Mouse (Mus musculus): Measurements from ENCODE around the gene Fam98c.

- no peak for TF ChIP-seq CTCF (conservative IDR thresholded peaks at IDR 0.05; ENCODE audit: insufficient read depth, insufficient read length, low read depth, low read length)
- TF ChIP-seq POLR2A (IDR thresholded peaks at IDR 0.05; ENCODE audit: low read depth, low read length) = no peak
Measured at GRCm38 (mm10) chr7:29119526-29119925, 36.5 kb downstream of the Fam98c start.

Data from kidney, adult 2 months (tissue).